Mouse (Mus musculus) embryo, embryonic 10.5 days (tissue): ENCODE measurements at regions not wholly inside any gene's neighbourhood (a gene's known extent, or its start where the extent isn't known, plus 50 kb on each side); places are given as distances from the start of the nearest gene placed in this dataset.

Experiments used
- DNase-seq: peaks from one replicate; pipeline ENCODE4 v3.0.0-alpha.2; 2015; ENCODE audit warnings: low spot score

GRCm38 (mm10) chr11:79881812-79882211 is 80.4 kb downstream of the Utp6 start:
- no peak for DNase-seq

GRCm38 (mm10) chr11:79878091-79878490 is 84.1 kb downstream of the Utp6 start:
- no peak for DNase-seq

DNA sequence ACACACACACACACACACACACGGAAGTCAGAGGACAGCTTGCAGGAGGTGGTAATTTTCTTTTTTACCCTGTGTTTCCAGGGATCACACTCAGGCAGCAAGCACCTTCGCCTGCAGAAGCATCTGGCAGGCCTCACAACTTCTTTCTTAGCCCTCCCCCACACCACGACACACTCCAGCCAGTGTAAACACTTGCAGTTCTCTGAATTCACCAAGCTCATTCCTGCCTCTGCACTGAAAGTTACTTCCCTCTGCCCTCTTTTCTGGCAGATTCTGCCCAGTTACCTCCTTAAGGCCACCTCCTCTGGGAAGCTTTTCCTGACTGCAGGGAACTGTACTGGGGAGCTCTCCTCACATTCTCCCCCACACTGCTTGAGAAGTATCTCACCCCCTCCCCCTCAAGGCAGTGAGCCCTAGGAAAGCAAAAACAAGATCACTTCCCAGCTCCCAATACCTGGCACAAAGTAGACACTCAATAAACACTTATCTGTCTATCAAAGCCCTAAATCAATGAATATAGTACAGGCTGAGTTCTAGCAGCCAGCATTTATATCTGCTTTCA is 84.9 kb downstream of the Utp6 start:
- peak; percentile 30 for DNase-seq

GRCm38 (mm10) chr11:79871783-79872628 is 90.2 kb downstream of the Utp6 start:
- no peak for DNase-seq

DNA sequence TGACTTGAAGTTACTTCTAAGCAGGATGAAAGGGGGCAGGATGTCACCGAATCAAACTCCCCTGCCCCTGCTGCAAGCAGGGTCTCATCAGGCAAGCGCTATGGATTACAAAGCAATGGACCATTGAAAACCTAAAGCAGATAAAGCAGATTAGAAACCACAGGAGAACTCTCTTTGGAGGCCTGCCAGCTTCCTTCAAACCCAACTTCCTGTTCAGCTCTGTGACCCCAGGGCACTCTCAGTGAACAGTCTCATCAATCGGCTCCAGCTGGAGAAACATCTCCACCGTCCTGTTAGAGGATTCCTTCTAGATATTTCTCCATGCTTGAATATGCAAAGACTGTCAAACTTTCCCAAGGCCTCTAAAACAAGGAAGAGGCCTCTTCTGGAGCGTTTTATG is 92.0 kb downstream of the Utp6 start:
- DNase-seq: peak; percentile 47

DNA sequence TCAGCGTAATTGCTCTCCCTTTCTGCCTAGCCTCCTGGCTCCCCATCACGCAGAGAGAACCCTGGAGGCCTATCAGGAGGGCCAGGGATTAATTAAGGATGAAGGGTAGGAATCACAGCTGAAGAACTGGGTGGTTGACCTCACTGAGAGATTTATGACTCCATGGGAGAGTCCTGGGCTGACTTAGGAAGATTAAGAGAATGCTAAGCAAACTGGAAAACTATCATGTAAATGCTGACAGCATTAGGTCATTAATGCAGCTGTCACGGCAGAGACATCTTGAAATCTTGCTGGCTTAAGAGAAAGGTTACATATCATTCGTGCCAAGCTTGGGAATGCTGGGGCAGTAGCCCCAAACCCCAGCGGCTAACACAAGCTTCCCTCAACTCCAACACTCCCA is 93.2 kb downstream of the Utp6 start:
- no peak for DNase-seq

DNA sequence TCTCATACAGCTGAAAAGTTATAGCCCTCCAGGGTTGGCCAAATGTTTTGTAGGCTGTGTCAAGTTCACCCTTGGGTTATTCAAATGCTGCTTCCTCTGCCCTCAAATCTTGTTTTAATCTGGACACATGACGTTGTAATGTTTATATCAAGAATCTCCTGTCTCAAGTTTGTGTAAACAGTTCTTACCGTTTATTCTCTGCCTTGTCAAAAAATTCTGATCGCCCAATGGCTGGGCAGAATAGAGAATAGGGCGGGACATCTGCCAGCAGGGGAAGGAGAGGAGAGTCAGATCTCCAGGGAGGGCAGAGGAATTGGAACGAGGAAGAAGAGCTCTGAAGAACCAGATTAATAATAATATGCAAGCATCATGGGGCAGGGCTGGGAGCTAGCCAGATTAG is 97.4 kb downstream of the Utp6 start:
- DNase-seq: no peak

GRCm38 (mm10) chr11:79863487-79864175 is 98.6 kb downstream of the Utp6 start:
- DNase-seq: no peak

GRCm38 (mm10) chr11:79860611-79861067 is 101.6 kb downstream of the Utp6 start:
- DNase-seq: no peak

DNA sequence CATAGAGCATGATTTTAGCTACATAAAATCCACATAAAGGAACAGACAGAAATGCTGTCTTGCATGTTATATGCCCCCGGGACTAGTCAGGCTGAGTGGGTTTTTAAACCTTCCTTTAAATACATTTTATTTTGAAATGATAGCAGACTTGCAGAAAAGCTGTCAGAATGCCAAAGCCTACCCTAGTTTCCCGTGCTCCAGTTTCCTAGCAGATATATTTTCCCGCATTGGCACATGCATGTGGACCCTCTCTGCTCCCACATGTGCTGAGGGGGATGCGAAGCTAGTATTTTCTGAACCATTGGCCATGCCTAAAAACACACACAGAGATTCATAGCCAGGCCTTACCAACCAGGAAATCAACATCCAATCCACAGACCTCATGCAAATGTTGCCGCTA is 105.8 kb downstream of the Utp6 start:
- DNase-seq: no peak

GRCm38 (mm10) chr11:79849545-79849944 is 112.6 kb downstream of the Utp6 start:
- no peak for DNase-seq

GRCm38 (mm10) chr11:79844436-79844835 is 117.8 kb downstream of the Utp6 start:
- no peak for DNase-seq

DNA sequence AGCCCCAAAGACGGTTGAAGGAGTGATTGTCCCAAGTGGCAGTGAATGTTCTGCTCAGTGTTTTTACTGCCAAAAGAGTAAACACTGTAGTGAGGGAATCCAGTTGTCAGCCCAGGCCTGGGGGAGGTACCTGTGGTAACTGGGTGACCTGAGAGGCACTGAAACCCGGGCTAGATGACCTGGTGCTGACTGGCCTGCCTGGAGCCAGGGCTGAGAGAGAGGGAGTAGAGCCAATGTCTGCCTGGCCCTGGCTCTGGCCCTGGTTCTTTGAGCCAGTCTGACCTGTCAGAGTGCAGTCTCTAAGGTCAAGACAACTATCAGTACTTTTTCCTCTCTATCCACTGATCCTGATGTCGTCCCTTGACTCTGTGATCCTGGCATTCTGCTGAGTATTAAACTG is 119.2 kb downstream of the Utp6 start:
- DNase-seq: no peak

GRCm38 (mm10) chr11:79839973-79840372 is 122.2 kb downstream of the Utp6 start:
- DNase-seq: no peak

- peak; percentile 15 for DNase-seq
These were observed 124.1 kb downstream of the Utp6 start for GRCm38 (mm10) chr11:79838051-79838450.

DNA sequence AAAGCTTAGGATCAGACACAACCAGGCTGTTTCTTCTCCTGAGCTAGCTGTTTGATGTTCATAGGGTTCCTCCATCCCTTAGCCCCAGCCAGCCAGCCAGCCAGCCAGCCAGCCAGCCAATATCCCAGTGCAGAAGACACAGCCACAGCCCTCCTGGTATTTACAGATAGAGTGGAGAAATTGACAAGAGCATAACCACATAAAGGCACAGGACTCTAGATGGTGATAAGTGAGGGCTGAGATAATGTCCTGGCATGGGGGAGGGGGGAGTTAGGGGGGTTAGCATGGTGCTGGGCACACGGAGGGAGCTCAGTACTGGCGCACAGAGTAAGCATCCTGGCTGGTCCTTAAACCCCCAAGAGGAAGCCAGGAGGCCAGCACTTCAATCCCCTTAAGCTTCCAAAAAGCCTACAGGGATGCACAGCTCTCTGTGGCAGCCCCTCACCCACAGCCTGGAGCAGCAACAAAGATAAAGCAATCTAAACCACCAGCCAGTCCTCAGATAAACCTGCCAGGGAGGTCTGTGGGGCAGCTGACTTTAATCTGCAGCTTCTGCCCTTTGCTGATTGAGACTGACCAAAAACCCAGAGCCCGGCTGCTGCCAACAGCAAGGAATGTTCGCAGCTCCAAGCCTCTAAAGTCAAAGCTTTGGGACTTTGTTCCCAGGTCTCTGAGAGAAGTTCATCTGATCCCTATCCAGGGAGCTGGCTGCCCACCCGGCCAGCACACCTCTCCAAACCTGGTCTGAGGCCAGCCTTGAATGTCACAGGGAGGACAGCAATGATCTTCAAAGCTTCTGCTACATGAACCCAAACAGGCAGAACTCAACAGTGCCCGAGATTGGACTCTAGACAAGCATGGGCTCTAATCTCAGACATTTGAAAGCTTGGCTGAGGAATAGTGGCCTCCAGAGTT is 124.9 kb downstream of the Utp6 start:
- DNase-seq: no peak

GRCm38 (mm10) chr11:79835873-79836272 is 126.3 kb downstream of the Utp6 start:
- DNase-seq: no peak

DNA sequence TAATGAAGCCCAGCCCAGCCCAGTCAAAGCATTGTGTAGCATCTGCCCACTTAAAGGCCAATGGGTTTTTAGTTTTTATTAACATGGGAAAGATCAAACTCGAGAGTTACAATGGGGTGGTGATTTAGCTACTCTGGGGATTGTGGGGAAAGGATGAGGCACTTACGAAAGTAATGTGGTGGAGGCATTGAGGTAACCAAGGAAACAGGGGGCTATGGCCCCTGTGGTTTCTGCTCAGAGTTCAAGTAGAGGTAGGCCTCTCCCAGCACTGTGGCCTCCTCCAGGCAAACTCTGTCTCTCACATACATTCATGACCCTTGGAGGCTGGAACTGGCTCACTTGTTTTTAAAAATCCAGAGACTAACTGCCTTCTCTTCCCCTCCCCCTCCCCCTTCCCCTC is 128.4 kb downstream of the Utp6 start:
- DNase-seq: peak; percentile 45

DNA sequence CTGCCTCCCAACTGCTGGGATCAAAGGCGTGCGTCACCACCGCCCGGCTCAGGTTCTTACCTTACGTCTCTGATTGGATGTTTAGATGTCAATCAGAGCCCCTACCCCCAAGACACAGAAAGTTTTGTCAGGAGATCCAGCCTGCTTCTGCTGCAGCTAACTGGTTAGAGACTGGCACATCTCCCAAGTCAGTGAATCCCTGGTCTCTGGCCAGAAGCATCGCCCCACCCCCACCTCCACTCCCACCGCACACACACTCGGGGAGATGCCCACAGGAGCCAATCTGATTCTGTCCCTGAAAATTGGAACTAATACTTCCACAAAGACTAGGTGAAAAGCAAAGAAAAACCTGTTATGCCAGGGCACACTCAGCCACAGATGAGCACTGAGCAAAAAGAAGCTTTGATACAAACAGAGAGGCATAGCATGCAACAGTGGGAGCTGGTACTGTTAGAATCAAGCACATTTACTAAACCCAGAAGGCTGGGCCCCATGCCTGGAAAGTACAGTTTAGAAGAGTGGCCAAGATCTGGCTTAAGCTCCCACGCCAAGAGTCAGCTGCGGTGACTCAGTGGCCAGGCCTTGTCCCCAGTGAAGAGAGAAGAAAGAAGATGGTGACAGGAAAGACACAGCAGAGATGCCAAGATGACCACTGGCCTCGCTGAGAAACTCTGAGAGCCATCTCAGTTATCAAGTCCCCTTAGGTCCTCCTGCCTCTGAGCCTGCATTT is 130.4 kb downstream of the Utp6 start:
- no peak for DNase-seq

GRCm38 (mm10) chr11:79830567-79831055 is 131.6 kb downstream of the Utp6 start:
- DNase-seq: no peak

GRCm38 (mm10) chr11:79827034-79827433 is 135.2 kb downstream of the Utp6 start:
- DNase-seq: no peak
